Mouse (Mus musculus) adrenal gland, postnatal 36 days (tissue): ENCODE measurements around the gene Dynll1. TPM values are rescaled to one million over a fixed set of nuclear protein-coding genes. Genes with fewer than 3 reads are reported as not detected.

Experiments
- DNase-seq, 2 experiments: peaks; one replicate each; pipeline ENCODE4 v3.0.0; 2021; ENCODE audit warnings: mixed read lengths in 1 of 2
- long read RNA-seq, 2 experiments: library from polyadenylated mRNA; stranded (forward); transcript quantifications; one replicate each; pipeline ENCODE4 v2.0.0; 2021; ENCODE audit warnings: borderline sequencing depth in 2 of 2
- total RNA-seq, 2 experiments: library from RNA; stranded (reverse); gene quantifications; 2 replicates each; pipeline ENCODE4 v1.2.3; 2021

The Dynll1 gene
- total RNA-seq = 100 to 1,000 TPM; 211 to 322 TPM
- long read RNA-seq, experiment 1, transcript Dynll1-201 (3 exons, 2,030 nt) = major isoform, 134 of 139 reads
- long read RNA-seq, experiment 1, partial matches to known transcripts = 0 of 139 reads
- long read RNA-seq, experiment 1, other reads (novel, unspliced or antisense) = 0 of 139 reads
- long read RNA-seq, experiment 2, transcript Dynll1-201 (3 exons, 2,030 nt) = major isoform, 44 of 46 reads
- long read RNA-seq, experiment 2, partial matches to known transcripts = 0 of 46 reads
- long read RNA-seq, experiment 2, other reads (novel, unspliced or antisense) = 1 of 46 reads

- peak; percentile 98 to 99 for DNase-seq
Observed at GRCm38 (mm10) chr5:115300792-115301614, at the start of gene Dynll1. TSS of gene Dynll1 (minus strand) at chr5:115300999.

GRCm38 (mm10) chr5:115349225-115349555 lies 48.4 kb upstream of the Dynll1 start:
- no peak for DNase-seq

DNA sequence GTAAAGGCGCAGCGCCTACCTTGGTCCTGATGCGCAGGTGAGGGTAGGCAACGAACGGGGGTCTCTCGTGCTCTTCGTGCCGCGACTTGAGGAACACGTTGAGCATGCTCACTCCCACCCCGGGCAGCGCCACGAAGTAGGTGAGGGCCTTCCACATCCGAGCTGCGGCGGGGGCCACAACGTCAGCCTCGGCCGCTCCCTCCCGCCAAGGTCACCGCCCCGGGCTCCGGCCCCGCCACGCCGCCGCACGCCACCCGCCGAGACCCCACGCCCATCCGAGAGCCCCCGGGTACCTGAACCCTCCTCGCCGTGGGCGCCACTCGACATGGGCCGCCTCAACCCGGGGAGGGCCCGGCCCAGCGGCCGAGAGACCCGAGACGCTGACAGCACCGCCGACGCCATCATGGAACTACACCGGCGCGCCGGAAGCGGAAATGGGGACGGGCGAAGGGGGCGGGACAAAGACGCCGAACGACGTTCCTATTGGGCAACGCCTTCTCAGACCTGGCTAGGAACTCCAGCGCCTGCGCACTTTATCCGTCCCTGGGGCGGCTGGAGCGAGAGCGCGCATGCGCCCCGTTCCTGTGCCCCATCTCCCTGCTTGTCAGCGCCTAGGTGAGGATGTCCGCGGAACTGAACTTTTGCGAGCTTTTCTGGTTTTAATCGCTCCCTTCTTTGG lies 47.9 kb upstream of the Dynll1 start, which contains the start of gene Cox6a1:
Cox6a1 (minus strand) TSS at position 436 of the 679 bp plus-strand sequence.
- peak; percentile 99 for DNase-seq

DNA sequence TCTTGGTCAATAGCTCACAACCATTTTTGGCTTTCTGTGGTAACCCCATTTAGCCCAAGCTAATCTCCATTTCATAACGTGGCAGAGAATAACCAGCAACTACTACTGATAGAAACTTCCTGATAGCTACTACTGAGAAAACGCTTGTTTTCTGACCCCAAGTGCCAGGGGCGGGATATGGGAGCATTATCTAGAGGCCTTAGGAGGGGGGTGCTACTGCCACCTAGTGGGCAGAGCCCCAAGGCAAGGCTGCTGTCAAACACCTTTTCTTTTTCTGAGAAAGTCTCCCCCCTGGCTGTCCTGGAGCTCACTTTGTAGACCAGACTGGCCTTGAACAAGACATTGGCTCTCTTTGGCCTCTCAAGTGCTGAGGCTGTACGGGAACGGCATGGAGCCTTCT lies 46.8 kb upstream of the Dynll1 start:
- peak; percentile 83 to 91 for DNase-seq

DNA sequence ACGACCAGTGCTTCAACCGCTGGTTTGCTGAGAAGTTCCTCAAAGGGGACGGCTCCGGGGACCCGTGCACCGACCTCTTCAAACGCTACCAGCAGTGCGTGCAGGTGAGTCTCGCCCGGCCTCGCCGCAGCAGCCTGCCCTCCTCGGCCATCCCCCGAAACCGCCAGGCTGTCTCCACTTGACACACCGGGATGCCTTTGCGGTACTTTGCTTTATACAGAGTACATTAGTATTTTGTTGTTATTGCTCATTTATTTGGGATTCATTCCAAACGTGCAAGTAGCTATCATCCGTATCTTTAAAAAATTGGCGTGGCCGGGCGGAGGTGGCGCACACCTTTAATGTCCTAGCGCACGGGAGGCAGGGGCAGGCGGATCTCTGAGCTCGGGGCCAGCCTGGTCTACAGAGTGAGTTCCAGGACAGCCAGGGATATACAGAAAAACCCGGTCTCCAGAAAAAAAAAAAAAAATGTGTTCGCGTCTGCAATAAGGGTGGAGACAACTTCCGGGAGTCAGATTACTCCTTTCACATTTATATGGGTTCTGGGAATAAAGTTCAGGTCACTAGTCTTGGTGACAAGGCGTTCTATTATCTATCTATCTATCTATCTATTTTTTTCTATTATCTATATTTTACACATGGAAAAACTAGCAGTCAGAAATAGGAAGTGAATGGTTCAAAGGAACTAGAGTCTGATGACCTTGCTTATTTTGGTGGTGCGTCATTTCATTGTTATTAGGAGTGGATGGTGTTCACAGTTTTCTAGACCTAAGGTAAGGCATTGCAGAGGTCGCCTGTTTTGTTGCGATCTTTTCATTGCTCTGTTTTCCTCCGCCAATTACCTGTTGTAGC lies 40.7 kb upstream of the Dynll1 start:
- DNase-seq = no peak

GRCm38 (mm10) chr5:115340577-115341313 lies 39.9 kb upstream of the Dynll1 start, which contains the start of the genes Gatc and Triap1:
TSS of gene Gatc (minus strand) at chr5:115341178.
TSS of gene Triap1 (plus strand) at chr5:115341225.
- DNase-seq = peak; percentile 92 to 93

GRCm38 (mm10) chr5:115340007-115340406 lies 39.2 kb upstream of the Dynll1 start:
- DNase-seq = no peak

DNA sequence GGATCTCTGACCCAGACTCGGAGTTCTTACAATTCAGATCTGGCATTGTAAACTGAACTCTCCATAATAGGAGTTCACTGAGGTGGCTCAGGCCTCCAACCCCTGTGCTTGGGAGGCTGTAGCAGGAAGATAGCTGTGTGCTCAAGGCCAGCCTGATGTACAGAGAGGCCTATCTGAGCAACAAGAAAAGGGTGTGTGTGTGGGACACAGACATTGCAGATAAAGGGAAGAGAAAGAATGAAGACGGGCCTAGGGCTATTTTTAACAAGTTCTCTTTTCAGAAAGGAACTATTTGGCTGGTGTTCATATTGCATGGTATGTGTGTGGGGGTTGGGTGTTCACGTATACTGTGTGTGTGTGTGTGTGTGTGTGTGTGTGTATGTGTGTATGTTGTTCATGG lies 32.8 kb upstream of the Dynll1 start:
- DNase-seq = no peak

DNA sequence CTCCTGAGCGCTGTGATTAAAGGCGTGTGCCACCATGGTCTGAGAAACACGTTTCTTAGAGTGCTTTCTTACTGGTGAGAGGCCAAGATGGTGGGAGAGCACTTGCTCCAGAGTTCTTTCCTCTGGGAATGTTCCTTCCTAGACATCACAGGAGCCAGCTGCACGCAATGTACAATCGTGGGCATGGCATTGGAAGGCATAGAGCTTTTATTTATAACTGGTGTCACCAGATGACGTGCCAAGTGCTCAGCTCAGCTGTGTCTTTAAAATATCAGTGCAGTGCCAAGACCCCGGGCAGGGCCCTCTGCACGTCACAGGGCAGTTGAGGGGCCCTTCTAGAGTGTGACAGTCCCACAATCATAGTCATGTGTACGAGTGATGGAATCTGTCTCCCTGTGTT lies 30.2 kb upstream of the Dynll1 start:
- no peak for DNase-seq

DNA sequence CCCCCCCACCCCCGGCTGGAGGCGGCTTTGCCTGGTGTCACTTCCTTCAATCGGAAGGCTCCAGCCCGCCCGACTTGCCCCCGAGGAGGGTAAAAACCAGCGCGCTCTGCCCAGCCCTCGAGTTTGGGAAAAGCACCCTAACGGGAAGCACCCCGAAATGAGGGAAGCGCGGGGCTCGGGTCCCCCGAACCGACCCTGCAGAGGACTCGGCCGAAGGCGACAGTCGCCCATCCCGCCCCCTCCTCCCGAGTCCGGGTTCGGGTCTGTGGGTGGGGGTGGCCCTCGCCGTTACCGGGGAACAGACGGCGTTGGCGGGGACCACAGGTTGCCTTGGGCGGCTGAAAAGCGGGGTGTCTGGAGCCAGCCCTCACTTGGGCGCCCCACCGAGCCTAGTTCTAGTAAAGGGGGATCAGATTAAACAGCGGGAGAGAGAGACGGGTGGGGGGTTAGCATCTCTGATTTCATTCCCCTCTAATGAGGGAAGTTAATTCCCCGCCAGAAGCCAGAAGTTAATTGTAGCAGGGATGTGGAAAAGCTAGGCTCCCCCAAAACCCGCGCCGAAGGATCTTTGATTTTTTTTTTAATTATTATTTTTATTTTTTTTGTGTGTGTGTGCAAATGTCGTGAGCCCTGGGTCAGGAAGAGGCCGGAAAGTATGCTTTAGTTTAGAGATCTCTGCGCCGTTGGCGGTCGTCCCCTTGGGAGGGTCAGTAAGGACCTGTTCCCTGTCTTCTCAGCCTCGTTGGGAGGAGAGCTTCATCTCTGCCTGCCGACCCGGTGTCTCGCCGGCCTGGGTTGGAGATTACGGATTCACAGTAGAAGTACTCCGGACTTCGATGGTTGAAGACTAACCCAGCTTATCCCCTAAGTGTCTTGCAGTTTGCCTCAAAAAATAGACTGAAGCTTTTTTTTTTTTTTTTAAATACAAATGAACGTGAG lies 27.1 kb upstream of the Dynll1 start:
- DNase-seq = peak; percentile 21 to 43

GRCm38 (mm10) chr5:115326875-115327609 lies 26.2 kb upstream of the Dynll1 start, which contains the start of gene Srsf9:
TSS of gene Srsf9 (plus strand) at chr5:115327177.
- peak; percentile 98 for DNase-seq

GRCm38 (mm10) chr5:115326256-115326831 lies 25.5 kb upstream of the Dynll1 start:
- no peak for DNase-seq

GRCm38 (mm10) chr5:115319004-115319940 lies 18.5 kb upstream of the Dynll1 start:
- peak; percentile 84 for DNase-seq

DNA sequence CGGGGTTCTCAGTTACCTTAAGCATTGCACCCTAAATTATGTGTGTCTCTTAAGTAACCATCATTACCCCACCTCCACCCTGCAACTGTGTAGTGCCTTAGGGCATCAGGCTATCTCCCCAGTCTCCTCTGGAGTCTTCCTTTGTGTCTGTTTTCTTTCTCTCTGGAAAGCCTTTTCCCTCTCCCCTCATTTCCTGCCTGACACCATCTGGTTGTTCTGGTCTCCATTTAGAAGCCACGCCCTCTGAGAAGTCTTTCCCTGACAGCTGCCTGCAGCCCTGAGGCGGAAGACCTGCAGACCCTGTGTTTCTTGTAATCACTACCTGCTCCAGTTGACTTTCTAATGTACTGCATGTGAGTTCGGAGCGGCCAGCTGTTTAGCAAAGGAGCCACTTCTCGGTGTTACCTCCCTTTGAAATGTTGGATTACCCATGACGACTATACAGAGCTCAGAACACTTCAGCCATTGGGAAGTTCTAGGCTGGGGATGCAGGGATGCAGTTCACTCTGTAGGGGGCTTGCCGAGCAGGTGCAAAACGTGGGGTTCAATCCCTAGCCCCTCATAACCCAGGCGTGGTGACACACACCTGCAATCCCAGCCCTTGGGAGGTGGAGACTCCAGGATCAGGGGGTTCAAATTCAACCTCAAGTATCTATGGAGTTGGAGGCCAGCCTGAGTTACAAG lies 17.0 kb upstream of the Dynll1 start:
- DNase-seq = no peak

GRCm38 (mm10) chr5:115316968-115317644 lies 16.3 kb upstream of the Dynll1 start:
- no peak for DNase-seq

DNA sequence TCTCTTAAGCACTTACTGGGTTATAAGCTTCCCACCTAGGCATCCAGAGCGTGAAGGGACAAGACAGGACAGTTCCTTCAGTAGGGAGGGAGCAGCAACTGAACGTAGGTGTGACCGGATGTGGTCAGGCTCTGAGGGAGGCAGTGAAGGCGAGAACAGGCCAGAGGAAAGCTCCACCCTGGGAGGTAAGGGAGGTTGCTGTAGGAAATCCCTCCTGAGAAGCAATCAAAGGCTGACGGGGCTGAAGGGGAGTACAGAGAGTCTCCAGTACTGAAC lies 12.8 kb upstream of the Dynll1 start:
- DNase-seq = no peak
